Mouse (Mus musculus): Measurements from ENCODE around the gene Ndufaf2. TPM values are rescaled to one million over a fixed set of nuclear protein-coding genes. Genes with fewer than 3 reads are reported as not detected.

Gene Ndufaf2
- polyA plus RNA-seq, 1 experiment: 49.3 TPM

DNA sequence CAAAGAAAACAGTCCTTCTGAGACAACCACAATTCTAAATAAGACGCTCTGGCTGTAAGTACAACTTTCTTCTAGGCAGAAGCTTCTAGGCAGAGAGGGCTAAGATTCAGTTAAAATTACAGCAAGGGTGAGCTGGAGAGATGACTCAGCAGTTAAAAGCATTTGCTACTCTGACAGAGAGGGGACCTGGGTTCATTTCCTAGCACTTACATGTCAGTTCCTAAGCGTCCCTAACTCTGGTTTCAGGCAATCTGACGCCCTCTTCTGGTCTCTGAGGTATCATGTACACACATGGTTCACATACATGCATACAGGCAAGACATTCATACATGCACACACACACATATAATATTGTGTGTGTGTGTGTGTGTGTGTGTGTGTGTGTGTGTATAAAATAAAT lies 27.1 kb upstream of the Ndufaf2 start:
- TF ChIP-seq CTCF (IDR thresholded peaks at IDR 0.05; ENCODE audit: control insufficient read depth, insufficient read depth, insufficient replicate concordance, low read depth, low read length) (no peak), POLR2A (IDR thresholded peaks at IDR 0.05; ENCODE audit: control insufficient read depth, low read depth, low read length) (no peak)
- Histone ChIP-seq H3K4me1 (ENCODE audit: control insufficient read depth, insufficient read depth, low read length) (no peaks in the 10 kb centered on the region), H3K27ac (ENCODE audit: control insufficient read depth, insufficient read depth, low read depth, low read length) (no peak overlapping the region), H3K4me3 (ENCODE audit: control insufficient read depth, low read depth, low read length) (no peak overlapping the region), H3K36me3 (ENCODE audit: control insufficient read depth, insufficient read depth, low read length) (no peaks in the 10 kb centered on the region; the same call in 1 of the 2 replicates), H3K27me3 (ENCODE audit: control insufficient read depth, insufficient read depth, low read length) (no peaks in the 10 kb centered on the region)

GRCm38 (mm10) chr13:108184743-108185255 lies 26.4 kb upstream of the Ndufaf2 start:
- H3K4me3 ChIP-seq (ENCODE audit: control insufficient read depth, low read depth, low read length): no peak overlapping the region
- TF ChIP-seq CTCF (IDR thresholded peaks at IDR 0.05; ENCODE audit: control insufficient read depth, insufficient read depth, insufficient replicate concordance, low read depth, low read length) (no peak), POLR2A (IDR thresholded peaks at IDR 0.05; ENCODE audit: control insufficient read depth, low read depth, low read length) (no peak)
- H3K36me3 ChIP-seq (ENCODE audit: control insufficient read depth, insufficient read depth, low read length): no peaks in the 10 kb centered on the region; the same call in 1 of the 2 replicates

DNA sequence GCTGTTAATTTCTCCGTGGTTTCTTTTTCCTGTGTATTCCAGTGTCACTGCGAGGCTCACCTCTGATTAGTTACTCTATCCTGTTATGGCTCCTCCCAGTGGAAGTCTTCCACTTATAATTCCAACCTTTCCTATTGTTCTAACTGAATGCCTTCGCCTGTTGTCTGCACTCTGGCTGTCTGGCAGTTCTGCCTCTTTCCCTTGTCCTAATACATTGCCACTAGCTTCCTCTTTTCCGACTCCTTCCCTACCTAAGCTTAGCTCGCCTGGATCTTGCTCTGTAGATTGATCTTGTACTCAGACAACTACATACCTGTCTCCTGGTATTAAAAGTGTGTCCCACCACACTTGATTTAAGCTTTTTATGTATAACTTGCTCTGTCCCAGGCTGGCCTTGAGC lies 22.4 kb upstream of the Ndufaf2 start:
- no peaks in the 10 kb centered on the region; the same call in 1 of the 2 replicates for H3K36me3 ChIP-seq (ENCODE audit: control insufficient read depth, insufficient read depth, low read length)
- no peak overlapping the region for H3K4me3 ChIP-seq (ENCODE audit: control insufficient read depth, low read depth, low read length)
- H3K27me3 ChIP-seq (ENCODE audit: control insufficient read depth, insufficient read depth, low read length): no peaks in the 10 kb centered on the region
- TF ChIP-seq POLR2A (IDR thresholded peaks at IDR 0.05; ENCODE audit: control insufficient read depth, low read depth, low read length) (no peak), CTCF (IDR thresholded peaks at IDR 0.05; ENCODE audit: control insufficient read depth, insufficient read depth, insufficient replicate concordance, low read depth, low read length) (no peak)
- no peak overlapping the region for H3K27ac ChIP-seq (ENCODE audit: control insufficient read depth, insufficient read depth, low read depth, low read length)
- no peaks in the 10 kb centered on the region for H3K4me1 ChIP-seq (ENCODE audit: control insufficient read depth, insufficient read depth, low read length)

More at GRCm38 (mm10) chr13:108184743-108185255, 26.4 kb upstream of the Ndufaf2 start:
- no peaks in the 10 kb centered on the region for H3K4me1 ChIP-seq (ENCODE audit: control insufficient read depth, insufficient read depth, low read length)
- no peaks in the 10 kb centered on the region for H3K27me3 ChIP-seq (ENCODE audit: control insufficient read depth, insufficient read depth, low read length)
- no peak overlapping the region for H3K27ac ChIP-seq (ENCODE audit: control insufficient read depth, insufficient read depth, low read depth, low read length)

DNA sequence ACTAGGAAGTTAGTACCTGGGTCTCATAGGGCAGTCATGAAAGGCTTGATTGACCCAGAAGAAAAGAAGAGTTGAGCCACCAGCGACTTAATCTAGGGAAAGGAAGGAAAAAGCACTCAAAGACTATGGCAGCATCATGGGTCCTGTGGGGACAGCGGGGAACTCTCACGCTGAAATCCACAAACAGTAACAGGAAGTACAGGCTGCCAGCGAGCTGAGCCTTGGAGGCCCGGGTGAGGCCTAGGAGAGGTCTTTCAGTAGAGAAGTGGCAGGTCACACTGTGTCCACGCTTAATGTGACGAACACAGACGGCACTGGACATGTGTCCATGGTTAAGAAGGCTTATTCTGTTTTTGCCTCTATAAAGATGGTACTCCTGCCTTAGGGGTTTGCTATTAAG lies 21.2 kb upstream of the Ndufaf2 start:
- Histone ChIP-seq H3K4me1 (ENCODE audit: control insufficient read depth, insufficient read depth, low read length) (no peaks in the 10 kb centered on the region), H3K27me3 (ENCODE audit: control insufficient read depth, insufficient read depth, low read length) (no peaks in the 10 kb centered on the region), H3K27ac (ENCODE audit: control insufficient read depth, insufficient read depth, low read depth, low read length) (no peak overlapping the region), H3K4me3 (ENCODE audit: control insufficient read depth, low read depth, low read length) (no peak overlapping the region), H3K36me3 (ENCODE audit: control insufficient read depth, insufficient read depth, low read length) (no peaks in the 10 kb centered on the region; the same call in 1 of the 2 replicates)
- no peak for TF ChIP-seq CTCF (IDR thresholded peaks at IDR 0.05; ENCODE audit: control insufficient read depth, insufficient read depth, insufficient replicate concordance, low read depth, low read length)

GRCm38 (mm10) chr13:108170511-108170910 lies 12.1 kb upstream of the Ndufaf2 start:
- Histone ChIP-seq H3K27me3 (ENCODE audit: control insufficient read depth, insufficient read depth, low read length) (no peaks in the 10 kb centered on the region), H3K36me3 (ENCODE audit: control insufficient read depth, insufficient read depth, low read length) (no peaks in the 10 kb centered on the region; the same call in 1 of the 2 replicates), H3K4me3 (ENCODE audit: control insufficient read depth, low read depth, low read length) (no peak overlapping the region), H3K4me1 (ENCODE audit: control insufficient read depth, insufficient read depth, low read length) (no peaks in the 10 kb centered on the region), H3K27ac (ENCODE audit: control insufficient read depth, insufficient read depth, low read depth, low read length) (no peak overlapping the region)
- TF ChIP-seq POLR2A (IDR thresholded peaks at IDR 0.05; ENCODE audit: control insufficient read depth, low read depth, low read length) (no peak), CTCF (IDR thresholded peaks at IDR 0.05; ENCODE audit: control insufficient read depth, insufficient read depth, insufficient replicate concordance, low read depth, low read length) (no peak)

GRCm38 (mm10) chr13:108170002-108170401 lies 11.6 kb upstream of the Ndufaf2 start:
- Histone ChIP-seq H3K27ac (ENCODE audit: control insufficient read depth, insufficient read depth, low read depth, low read length) (no peak overlapping the region), H3K36me3 (ENCODE audit: control insufficient read depth, insufficient read depth, low read length) (no peaks in the 10 kb centered on the region; the same call in 1 of the 2 replicates), H3K4me1 (ENCODE audit: control insufficient read depth, insufficient read depth, low read length) (no peaks in the 10 kb centered on the region), H3K4me3 (ENCODE audit: control insufficient read depth, low read depth, low read length) (no peak overlapping the region), H3K27me3 (ENCODE audit: control insufficient read depth, insufficient read depth, low read length) (no peaks in the 10 kb centered on the region)
- TF ChIP-seq CTCF (IDR thresholded peaks at IDR 0.05; ENCODE audit: control insufficient read depth, insufficient read depth, insufficient replicate concordance, low read depth, low read length) (no peak), POLR2A (IDR thresholded peaks at IDR 0.05; ENCODE audit: control insufficient read depth, low read depth, low read length) (no peak)

DNA sequence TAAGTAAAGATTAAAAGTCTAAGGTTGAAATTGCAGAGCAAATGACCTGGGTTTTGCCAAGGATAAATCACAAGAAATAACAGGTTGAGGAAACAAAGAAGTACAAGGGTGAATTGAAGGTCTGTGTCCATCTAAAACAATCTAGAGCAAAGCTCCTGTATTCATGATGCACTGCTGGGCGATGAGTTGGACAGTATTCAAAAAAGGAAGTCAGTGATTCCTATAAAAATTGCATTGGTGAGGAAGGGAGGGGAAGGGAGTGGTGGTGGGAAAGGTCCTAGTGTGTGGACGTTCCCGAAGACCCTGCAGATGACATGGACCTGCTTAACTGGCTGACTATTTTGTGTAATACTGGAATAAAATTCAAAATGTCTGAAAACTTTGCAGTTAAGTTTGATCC lies 6.2 kb upstream of the Ndufaf2 start:
- H3K27ac ChIP-seq (ENCODE audit: control insufficient read depth, insufficient read depth, low read depth, low read length): no peak overlapping the region
- peaks cover 1% of the 10 kb centered on the region; the same call in 1 of the 2 replicates for H3K36me3 ChIP-seq (ENCODE audit: control insufficient read depth, insufficient read depth, low read length)
- no peaks in the 10 kb centered on the region for H3K4me1 ChIP-seq (ENCODE audit: control insufficient read depth, insufficient read depth, low read length)
- H3K27me3 ChIP-seq (ENCODE audit: control insufficient read depth, insufficient read depth, low read length): no peaks in the 10 kb centered on the region
- TF ChIP-seq CTCF (IDR thresholded peaks at IDR 0.05; ENCODE audit: control insufficient read depth, insufficient read depth, insufficient replicate concordance, low read depth, low read length) (no peak), POLR2A (IDR thresholded peaks at IDR 0.05; ENCODE audit: control insufficient read depth, low read depth, low read length) (no peak)
- H3K4me3 ChIP-seq (ENCODE audit: control insufficient read depth, low read depth, low read length): no peak overlapping the region

All from testis, adult 2 months (tissue).